Mouse (Mus musculus) midbrain, embryonic 10.5 days (tissue): ENCODE measurements at regions not wholly inside any gene's neighbourhood (a gene's known extent, or its start where the extent isn't known, plus 50 kb on each side); places are given as distances from the start of the nearest gene placed in this dataset.

Experiments
- DNase-seq: peaks from one replicate; pipeline ENCODE4 v3.0.0-alpha.2; 2017; ENCODE audit warnings: low spot score
- H3K27ac ChIP-seq: fragments of 300-500 bp; sonication (generic); replicated peaks from 2 replicates; pipeline ENCODE4 v1.5.1; 2016; ENCODE audit warnings: mild to moderate bottlenecking
- H3K27me3 ChIP-seq: fragments of 300-500 bp; sonication (generic); 2 replicates; pipeline ENCODE4 v1.6.1; 2016; ENCODE audit warnings: low read depth, mild to moderate bottlenecking; ENCODE audit not compliant: poor library complexity, severe bottlenecking
- H3K36me3 ChIP-seq: fragments of 300-500 bp; sonication (generic); 2 replicates; pipeline ENCODE4 v1.6.1; 2016; ENCODE audit warnings: mild to moderate bottlenecking, moderate library complexity
- H3K4me1 ChIP-seq: fragments of 300-500 bp; sonication (generic); 2 replicates; pipeline ENCODE4 v1.6.1; 2016
- H3K4me3 ChIP-seq: fragments of 300-500 bp; sonication (generic); 2 replicates; pipeline ENCODE4 v1.5.1; 2016; ENCODE audit warnings: mild to moderate bottlenecking, moderate library complexity
- H3K9me3 ChIP-seq: fragments of 300-500 bp; sonication (generic); replicated peaks from 2 replicates; pipeline ENCODE4 v1.6.1; 2016; ENCODE audit warnings: mild to moderate bottlenecking
- whole genome bisulfite sequencing: fragments of 180-500 bp; shearing (Covaris S2); methylation state at CpG from one replicate; pipeline ENCODE4 v1.1.7; 2016; 5-methylcytosine and 5-hydroxymethylcytosine counted together

DNA sequence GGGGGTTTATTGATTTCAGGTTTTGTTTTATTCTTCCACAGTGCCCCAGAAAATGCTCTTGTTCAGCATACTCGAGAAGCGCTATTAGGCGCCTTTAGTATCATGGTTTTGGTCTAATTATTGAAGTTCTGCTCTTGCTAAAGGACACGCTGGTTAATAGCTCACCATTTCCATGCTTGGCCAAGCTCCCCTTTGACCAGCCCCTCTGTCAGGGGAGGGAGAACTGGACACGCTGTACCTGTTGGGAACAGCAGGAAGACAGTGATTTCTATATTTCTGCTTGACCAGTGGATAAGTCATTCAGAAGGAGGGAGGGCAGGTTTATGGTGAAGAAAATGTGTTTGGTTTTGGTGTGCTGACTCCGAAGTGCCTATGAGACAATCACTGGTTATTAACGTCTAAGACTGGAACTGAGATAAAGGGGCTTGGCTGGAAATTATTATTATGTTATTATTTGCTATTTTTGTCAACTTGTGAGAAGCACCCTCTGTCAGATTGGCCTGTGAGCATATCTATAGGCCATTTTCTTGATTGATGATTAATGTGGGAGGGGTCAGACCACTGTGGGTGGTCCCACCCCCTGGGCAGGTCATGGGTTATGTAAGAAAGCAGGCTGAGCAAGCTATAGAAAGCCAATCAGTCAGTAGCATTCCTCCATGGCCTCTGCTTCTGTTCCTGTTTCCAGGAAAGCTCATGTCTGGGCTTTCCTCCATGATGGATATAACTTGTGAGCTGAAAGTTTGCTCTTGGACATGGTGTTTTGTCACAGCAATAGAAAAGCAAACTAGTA is 51.2 kb upstream of the Tanc2 start:
- no peaks in the 10 kb centered on the region for H3K9me3 ChIP-seq
- H3K36me3 ChIP-seq, result no peaks in the 10 kb centered on the region
- no peaks in the 10 kb centered on the region for H3K27me3 ChIP-seq
- WGBS, result 90% methylated on average over 7 of the region's 7 CpGs
- no peak overlapping the region for H3K4me3 ChIP-seq
- no peak overlapping the region for H3K27ac ChIP-seq
- DNase-seq, result no peak
- H3K4me1 ChIP-seq, result peaks cover 5% of the 10 kb centered on the region

- no peak overlapping the region for H3K27ac ChIP-seq
- no peak overlapping the region for H3K4me3 ChIP-seq
- no peak for DNase-seq
- no peaks in the 10 kb centered on the region for H3K36me3 ChIP-seq
- 88% methylated on average over 5 of the region's 5 CpGs for WGBS
- H3K4me1 ChIP-seq, result peaks cover 12% of the 10 kb centered on the region
- H3K27me3 ChIP-seq, result no peaks in the 10 kb centered on the region
- H3K9me3 ChIP-seq, result no peaks in the 10 kb centered on the region
Observed at GRCm38 (mm10) chr11:105532616-105533015, 57.2 kb upstream of the Tanc2 start.

GRCm38 (mm10) chr11:105530711-105531157 is 59.1 kb upstream of the Tanc2 start:
- Histone ChIP-seq H3K27me3 (no peaks in the 10 kb centered on the region), H3K9me3 (no peaks in the 10 kb centered on the region), H3K4me3 (no peak overlapping the region), H3K27ac (no peak overlapping the region), H3K4me1 (peaks cover 23% of the 10 kb centered on the region), H3K36me3 (no peaks in the 10 kb centered on the region)
- DNase-seq, result no peak
- WGBS, result 88% methylated on average over 10 of the region's 10 CpGs

GRCm38 (mm10) chr11:105526066-105526465 is 63.7 kb upstream of the Tanc2 start:
- Histone ChIP-seq H3K9me3 (no peaks in the 10 kb centered on the region), H3K27me3 (no peaks in the 10 kb centered on the region), H3K4me3 (no peak overlapping the region), H3K27ac (no peak overlapping the region), H3K4me1 (peaks cover 34% of the 10 kb centered on the region), H3K36me3 (no peaks in the 10 kb centered on the region)
- DNase-seq, result no peak
- WGBS, result 91% methylated on average over 4 of the region's 4 CpGs

GRCm38 (mm10) chr11:105525608-105526007 is 64.2 kb upstream of the Tanc2 start:
- Histone ChIP-seq H3K27me3 (no peaks in the 10 kb centered on the region), H3K36me3 (no peaks in the 10 kb centered on the region), H3K27ac (no peak overlapping the region; the same call in 1 of the 2 replicates), H3K9me3 (no peaks in the 10 kb centered on the region), H3K4me1 (peaks cover 34% of the 10 kb centered on the region), H3K4me3 (no peak overlapping the region)
- 64% methylated on average over 5 of the region's 5 CpGs for WGBS
- DNase-seq, result no peak

DNA sequence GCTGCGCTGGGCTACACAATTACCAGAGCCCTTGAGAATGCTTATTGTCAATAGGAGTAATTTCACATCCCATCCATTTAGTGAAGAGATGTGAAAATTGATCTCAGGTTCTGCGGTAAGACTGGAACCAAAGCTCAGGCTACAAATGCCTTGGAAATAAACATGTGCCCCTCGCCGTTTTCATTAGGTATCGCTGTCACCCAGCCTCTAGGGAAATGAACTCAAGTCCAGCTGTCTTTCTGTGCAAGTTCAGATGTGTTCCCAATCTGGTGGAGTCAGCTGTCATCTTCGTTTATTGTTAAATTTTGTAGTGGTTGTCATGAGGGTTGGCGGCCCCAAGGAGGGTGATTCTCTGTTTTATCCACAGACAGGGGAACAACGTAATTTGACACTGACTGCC is 65.4 kb upstream of the Tanc2 start:
- Histone ChIP-seq H3K27me3 (no peaks in the 10 kb centered on the region), H3K27ac (0 out of 2 replicates have a peak overlapping the region, but pooled peaks have one; percentile 59), H3K36me3 (no peaks in the 10 kb centered on the region), H3K9me3 (no peaks in the 10 kb centered on the region), H3K4me1 (peaks cover 34% of the 10 kb centered on the region), H3K4me3 (no peak overlapping the region)
- DNase-seq, result peak; percentile 26
- 61% methylated on average over 8 of the region's 8 CpGs for WGBS

DNA sequence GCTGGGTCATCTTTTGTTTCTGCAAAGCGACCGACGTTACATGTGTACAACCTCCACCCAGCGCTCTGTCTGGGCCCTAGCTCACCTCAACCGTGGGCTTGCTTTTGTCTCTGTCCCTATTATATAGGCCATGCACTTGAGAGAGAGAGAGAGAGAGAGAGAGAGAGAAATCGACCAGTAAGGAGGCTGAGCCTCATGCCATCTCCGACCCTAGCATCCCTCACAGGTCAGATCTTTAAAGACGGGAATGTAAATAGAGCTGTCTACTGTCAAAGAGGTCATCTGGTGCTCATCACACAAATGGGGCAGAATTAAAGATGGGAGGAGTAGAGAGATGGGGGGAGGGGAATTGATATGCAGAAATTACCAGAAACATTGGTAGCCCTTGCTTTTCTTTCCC is 66.0 kb upstream of the Tanc2 start:
- H3K27ac ChIP-seq, result peak overlapping the region; percentile 59; the same call in 1 of the 2 replicates
- no peak for DNase-seq
- no peak overlapping the region for H3K4me3 ChIP-seq
- H3K9me3 ChIP-seq, result no peaks in the 10 kb centered on the region
- H3K27me3 ChIP-seq, result no peaks in the 10 kb centered on the region
- no peaks in the 10 kb centered on the region for H3K36me3 ChIP-seq
- H3K4me1 ChIP-seq, result peaks cover 34% of the 10 kb centered on the region
- 43% methylated on average over 8 of the region's 8 CpGs for WGBS

- peaks cover 19% of the 10 kb centered on the region for H3K4me1 ChIP-seq
- no peaks in the 10 kb centered on the region for H3K36me3 ChIP-seq
- no peak overlapping the region for H3K27ac ChIP-seq
- H3K27me3 ChIP-seq, result no peaks in the 10 kb centered on the region
- DNase-seq, result no peak
- no peaks in the 10 kb centered on the region for H3K9me3 ChIP-seq
- 92% methylated on average over 3 of the region's 3 CpGs for WGBS
- no peak overlapping the region for H3K4me3 ChIP-seq
Observed at GRCm38 (mm10) chr11:105520398-105520797, 63.9 kb upstream of the March10 start.

GRCm38 (mm10) chr11:105513275-105513674 is 56.7 kb upstream of the March10 start:
- no peak overlapping the region for H3K27ac ChIP-seq
- H3K27me3 ChIP-seq, result peaks cover 34% of the 10 kb centered on the region
- peaks cover 24% of the 10 kb centered on the region for H3K4me1 ChIP-seq
- no peaks in the 10 kb centered on the region for H3K36me3 ChIP-seq
- no peak for DNase-seq
- H3K9me3 ChIP-seq, result no peaks in the 10 kb centered on the region
- 90% methylated on average over 10 of the region's 10 CpGs for WGBS
- H3K4me3 ChIP-seq, result no peak overlapping the region

DNA sequence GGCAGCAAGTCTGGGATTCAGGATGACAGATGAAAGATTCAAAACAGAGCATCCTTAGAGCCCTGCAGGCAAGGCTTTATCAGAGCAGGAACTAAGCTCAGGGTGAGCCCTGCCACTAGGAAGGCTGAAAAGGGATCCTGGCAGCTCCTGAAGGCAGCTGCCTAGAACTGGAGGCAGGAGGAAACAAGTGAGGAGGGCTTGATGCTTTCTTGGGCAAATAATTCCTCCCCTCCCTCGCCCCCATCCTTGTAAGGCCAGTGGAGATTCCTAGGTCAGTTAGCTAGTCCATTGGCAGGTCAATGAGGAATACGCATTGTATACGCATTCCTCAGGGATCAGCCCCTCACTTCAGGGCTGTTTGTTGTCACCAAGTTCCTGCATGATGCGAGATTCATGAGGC is 54.1 kb upstream of the March10 start:
- WGBS, result 62% methylated on average over 4 of the region's 4 CpGs
- H3K27me3 ChIP-seq, result peaks cover 43% of the 10 kb centered on the region
- H3K4me1 ChIP-seq, result peaks cover 50% of the 10 kb centered on the region
- no peak overlapping the region for H3K4me3 ChIP-seq
- peak overlapping the region; percentile 43 for H3K27ac ChIP-seq
- no peaks in the 10 kb centered on the region for H3K36me3 ChIP-seq
- no peaks in the 10 kb centered on the region for H3K9me3 ChIP-seq
- no peak for DNase-seq

GRCm38 (mm10) chr11:105510056-105510455 is 53.5 kb upstream of the March10 start:
- Histone ChIP-seq H3K4me1 (peaks cover 56% of the 10 kb centered on the region), H3K27ac (peak overlapping the region; percentile 43), H3K27me3 (peaks cover 49% of the 10 kb centered on the region), H3K36me3 (no peaks in the 10 kb centered on the region), H3K9me3 (no peaks in the 10 kb centered on the region), H3K4me3 (no peak overlapping the region)
- no peak for DNase-seq
- 80% methylated on average over 7 of the region's 7 CpGs for WGBS

GRCm38 (mm10) chr11:105508660-105509038 is 52.1 kb upstream of the March10 start:
- Histone ChIP-seq H3K4me3 (peak overlapping the region; percentile 42), H3K9me3 (no peaks in the 10 kb centered on the region), H3K36me3 (no peaks in the 10 kb centered on the region), H3K4me1 (peaks cover 65% of the 10 kb centered on the region), H3K27me3 (peaks cover 57% of the 10 kb centered on the region), H3K27ac (peak overlapping the region; percentile 80)
- no peak for DNase-seq
- WGBS, result 58% methylated on average over 7 of the region's 7 CpGs

- no peaks in the 10 kb centered on the region for H3K9me3 ChIP-seq
- 6% methylated on average over 6 of the region's 6 CpGs for WGBS
- peak overlapping the region; percentile 42 for H3K4me3 ChIP-seq
- peak overlapping the region; percentile 80 for H3K27ac ChIP-seq
- peaks cover 65% of the 10 kb centered on the region for H3K4me1 ChIP-seq
- no peaks in the 10 kb centered on the region for H3K36me3 ChIP-seq
- peaks cover 57% of the 10 kb centered on the region for H3K27me3 ChIP-seq
- DNase-seq, result peak; percentile 75
Observed at GRCm38 (mm10) chr11:105507972-105508659, 51.6 kb upstream of the March10 start.
